Mouse (Mus musculus) cortical plate, adult 2 months (tissue): ENCODE results near the gene Tmem121. TPM values are rescaled to one million over a fixed set of nuclear protein-coding genes. Genes with fewer than 3 reads are reported as not detected.

ENCODE experiments used
- H3K27ac ChIP-seq: fragments of 200-500 bp; 2 replicates; pipeline ENCODE4 v1.5.1; 2012; ENCODE audit warnings: low read length, control low read depth, inconsistent platforms; ENCODE audit not compliant: insufficient read depth
- H3K4me1 ChIP-seq: fragments of 200-500 bp; 2 replicates; pipeline ENCODE4 v1.6.1; 2011; ENCODE audit warnings: low read length; ENCODE audit not compliant: control insufficient read depth, insufficient read depth
- H3K4me3 ChIP-seq: fragments of 200-500 bp; 2 replicates; pipeline ENCODE4 v1.5.1; 2011; ENCODE audit warnings: mild to moderate bottlenecking, low read length, control low read depth; ENCODE audit not compliant: insufficient read depth
- CTCF ChIP-seq: fragments of 200-500 bp; IDR thresholded peaks from 2 replicates; pipeline ENCODE4 v1.5.1; 2011; ENCODE audit warnings: mild to moderate bottlenecking, control low read depth, low read length; ENCODE audit not compliant: insufficient read depth; ENCODE audit errors: extremely low read depth
- POLR2A ChIP-seq: fragments of 200-500 bp; IDR thresholded peaks from 2 replicates; pipeline ENCODE4 v1.6.1; 2011; ENCODE audit warnings: mild to moderate bottlenecking, low read length, control low read depth; ENCODE audit not compliant: insufficient read depth; ENCODE audit errors: extremely low read depth
- polyA plus RNA-seq: library from polyadenylated mRNA; depleted of rRNA; stranded (reverse); fragments of >200 nt; gene quantifications from 2 replicates; pipeline ENCODE4 v1.2.3, GENCODE M21; 2012

Tmem121 gene
- polyA plus RNA-seq, 1 experiment: 40.7 TPM

DNA sequence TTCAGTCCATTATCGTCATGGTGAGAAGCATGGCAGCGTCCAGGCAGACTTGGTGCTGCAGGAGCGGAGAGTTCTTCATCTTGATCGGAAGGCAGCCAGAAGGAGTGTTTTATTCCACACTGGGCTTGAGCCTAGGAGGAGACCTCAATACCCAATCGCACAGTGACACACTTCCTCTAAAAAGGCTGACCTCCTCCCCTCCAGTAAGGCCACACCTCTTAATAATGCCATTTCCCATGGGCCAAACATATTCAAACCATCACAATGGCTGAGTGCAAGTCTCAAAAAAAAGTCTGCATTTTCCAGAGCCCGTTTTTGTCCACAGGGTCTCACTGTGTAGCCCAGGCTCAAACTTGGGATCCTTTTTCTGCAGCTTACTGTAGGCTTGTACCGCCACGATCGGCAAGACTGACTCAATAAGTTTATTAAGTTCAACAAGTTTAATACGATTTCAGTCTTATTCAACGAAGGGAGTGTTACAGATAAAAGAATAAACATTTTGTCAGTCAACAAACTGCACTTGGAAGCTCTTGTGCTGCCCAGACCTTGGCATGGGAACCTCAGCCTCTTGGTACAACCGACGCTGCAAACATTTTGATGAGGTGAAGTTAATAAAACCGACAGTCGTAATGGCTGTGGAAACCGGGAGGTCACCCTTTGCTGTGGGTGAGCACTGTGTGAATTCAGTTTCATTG, 29.4 kb downstream of the Tmem121 start:
- Histone ChIP-seq H3K4me1 (no peaks in the 10 kb centered on the region), H3K4me3 (no peak overlapping the region), H3K27ac (no peak overlapping the region)
- TF ChIP-seq CTCF: no peak
- no peak for TF ChIP-seq POLR2A

GRCm38 (mm10) chr12:113215667-113216346, 30.1 kb downstream of the Tmem121 start:
- Histone ChIP-seq H3K27ac (no peak overlapping the region), H3K4me1 (no peaks in the 10 kb centered on the region), H3K4me3 (no peak overlapping the region)

DNA sequence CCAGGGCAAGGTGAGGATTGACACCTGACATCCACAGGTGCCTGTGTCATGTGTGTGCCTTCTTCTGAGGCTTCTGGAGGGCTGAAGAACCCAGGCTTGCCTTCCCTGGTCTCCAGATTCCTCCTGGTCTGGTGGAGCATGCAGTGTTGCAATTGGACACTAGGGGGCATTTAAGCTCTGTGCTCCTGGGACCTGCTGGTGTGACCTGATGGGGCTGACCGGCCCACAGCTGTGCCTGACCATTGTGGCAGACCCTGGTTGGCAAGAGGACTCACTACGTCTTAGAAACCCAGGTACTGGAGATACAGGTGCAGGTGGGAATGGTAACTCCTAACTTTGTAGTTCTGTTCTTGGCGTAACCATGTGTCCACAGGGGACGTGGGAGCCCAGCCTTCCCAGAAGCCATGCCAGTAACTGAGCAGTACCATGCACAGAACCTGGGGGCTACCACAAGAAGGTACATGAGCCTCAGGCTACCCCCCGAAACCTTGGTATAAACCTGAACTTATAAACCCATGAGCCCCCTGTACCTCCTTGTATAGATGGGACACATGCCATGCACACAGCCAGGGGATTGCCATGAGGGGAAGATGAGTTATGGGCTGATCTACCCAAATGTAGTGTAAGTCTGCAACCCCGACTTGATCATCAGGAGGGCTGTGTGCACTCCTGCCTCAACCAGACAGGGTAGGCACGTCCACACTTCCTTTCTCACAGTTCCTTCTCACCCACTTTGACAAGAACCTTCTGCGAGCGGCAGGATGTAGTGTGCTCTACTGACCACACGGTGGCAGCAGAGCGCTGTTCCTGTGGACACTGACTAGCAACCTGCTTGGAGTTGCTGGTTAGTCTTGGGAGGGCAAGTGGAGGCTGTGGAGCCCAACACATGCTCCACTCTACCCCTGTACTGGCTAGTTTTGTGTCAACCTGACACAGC, 31.8 kb downstream of the Tmem121 start:
- H3K27ac ChIP-seq: no peak overlapping the region
- H3K4me3 ChIP-seq: no peak overlapping the region
- peak; percentile 84 for TF ChIP-seq CTCF
- TF ChIP-seq POLR2A: no peak
- no peaks in the 10 kb centered on the region for H3K4me1 ChIP-seq

More at GRCm38 (mm10) chr12:113215667-113216346, 30.1 kb downstream of the Tmem121 start:
- TF ChIP-seq POLR2A (no peak), CTCF (peak; percentile 69)

GRCm38 (mm10) chr12:113219867-113220266, 34.1 kb downstream of the Tmem121 start:
- 0 out of 2 replicates have a peak, but pooled peaks have one; percentile 27 for TF ChIP-seq CTCF
- no peak for TF ChIP-seq POLR2A
- Histone ChIP-seq H3K27ac (no peak overlapping the region), H3K4me1 (no peaks in the 10 kb centered on the region), H3K4me3 (no peak overlapping the region)

- no peak overlapping the region for H3K27ac ChIP-seq
- no peaks in the 10 kb centered on the region for H3K4me1 ChIP-seq
- TF ChIP-seq POLR2A (no peak), CTCF (peak; percentile 76)
- no peak overlapping the region for H3K4me3 ChIP-seq
These were observed 34.7 kb downstream of the Tmem121 start for GRCm38 (mm10) chr12:113220447-113220846.

DNA sequence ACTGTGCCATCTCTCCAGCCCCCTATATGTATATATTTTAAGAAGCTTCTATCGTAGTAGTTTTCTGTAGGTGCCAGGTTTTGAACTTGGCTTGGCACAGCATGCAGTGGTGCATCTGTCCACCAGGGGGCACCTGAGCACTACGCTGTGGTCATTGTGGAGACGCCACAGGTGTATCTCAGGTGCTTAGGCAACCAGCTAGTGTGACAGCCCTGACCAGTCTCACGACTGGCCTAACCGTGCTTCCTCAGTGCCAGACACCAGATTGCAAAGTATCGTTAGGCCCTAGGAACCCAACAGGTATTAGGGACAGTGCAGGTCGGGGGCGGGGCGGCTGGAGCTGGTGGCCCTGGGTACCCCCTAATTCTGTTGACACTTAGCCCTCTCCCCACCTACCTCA, 35.6 kb downstream of the Tmem121 start:
- no peaks in the 10 kb centered on the region for H3K4me1 ChIP-seq
- H3K4me3 ChIP-seq: no peak overlapping the region
- no peak overlapping the region for H3K27ac ChIP-seq
- TF ChIP-seq POLR2A (no peak), CTCF (peak; percentile 15; the same call in 1 of the 2 replicates)

- Histone ChIP-seq H3K4me1 (no peaks in the 10 kb centered on the region), H3K27ac (no peak overlapping the region), H3K4me3 (no peak overlapping the region)
- TF ChIP-seq POLR2A: no peak
- peak; percentile 71 for TF ChIP-seq CTCF
These were observed 36.4 kb downstream of the Tmem121 start for GRCm38 (mm10) chr12:113222121-113222636.

DNA sequence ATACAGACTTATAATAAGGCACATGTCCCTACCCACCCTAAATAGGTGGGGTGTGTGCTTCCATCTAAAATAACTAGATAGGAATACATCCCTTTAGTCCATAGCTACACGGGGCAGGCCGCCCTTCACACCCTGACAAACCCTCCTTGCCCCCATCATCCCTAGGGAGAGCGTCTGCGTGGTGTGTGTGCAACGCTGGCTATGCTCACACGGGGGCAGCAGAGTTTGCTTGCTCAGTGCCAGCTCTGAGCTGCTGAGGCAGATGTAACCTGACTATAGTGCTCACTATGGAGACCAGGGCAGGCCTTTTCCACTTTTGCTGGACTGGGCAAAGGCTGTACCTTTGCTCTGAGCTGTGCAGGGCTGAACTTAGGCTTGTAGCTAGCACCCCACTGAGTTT, 37.0 kb downstream of the Tmem121 start:
- TF ChIP-seq POLR2A: no peak
- TF ChIP-seq CTCF: peak; percentile 63
- Histone ChIP-seq H3K27ac (no peak overlapping the region), H3K4me1 (no peaks in the 10 kb centered on the region), H3K4me3 (no peak overlapping the region)

DNA sequence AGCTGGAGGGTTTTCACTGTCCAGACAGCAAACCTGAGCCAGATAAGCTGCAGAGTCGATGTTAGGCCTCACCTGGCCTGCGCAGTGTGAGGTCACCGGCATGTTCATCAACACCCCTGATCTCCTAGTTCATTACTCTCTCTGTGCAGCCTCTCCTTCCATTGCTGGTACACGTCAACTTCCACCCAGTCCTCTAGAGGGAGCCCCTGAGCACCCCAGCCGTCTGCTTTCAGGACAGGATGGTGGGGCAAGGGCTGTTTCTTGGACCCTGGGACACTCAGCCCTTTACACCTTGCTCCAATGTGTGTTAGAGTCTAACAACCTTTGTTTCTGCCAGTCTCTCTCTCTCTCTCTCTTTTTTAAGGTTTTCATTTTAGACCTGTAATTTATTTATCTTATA, 38.5 kb downstream of the Tmem121 start:
- Histone ChIP-seq H3K27ac (no peak overlapping the region), H3K4me3 (no peak overlapping the region), H3K4me1 (no peaks in the 10 kb centered on the region)
- TF ChIP-seq CTCF (peak; percentile 26; the same call in 1 of the 2 replicates), POLR2A (no peak)

DNA sequence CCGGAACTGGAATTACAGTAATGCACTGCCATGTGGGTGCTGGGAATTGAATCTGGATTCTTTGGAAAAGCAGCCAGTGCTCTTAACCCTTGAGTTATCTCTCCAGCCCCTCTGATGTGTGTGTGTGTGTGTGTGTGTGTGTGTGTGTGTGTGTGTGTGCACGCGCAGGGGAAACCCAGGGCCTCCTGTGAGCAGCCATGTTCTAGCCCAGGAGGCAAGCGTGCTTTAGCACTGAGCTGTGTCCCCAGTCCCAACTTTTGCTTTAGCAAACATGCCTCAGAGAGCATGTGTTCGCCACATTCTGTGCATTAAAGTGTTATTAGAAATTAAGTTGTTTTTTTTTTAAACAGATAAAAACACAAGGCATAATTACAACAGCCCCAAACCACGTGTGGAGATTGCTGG, 39.0 kb downstream of the Tmem121 start:
- Histone ChIP-seq H3K4me1 (no peaks in the 10 kb centered on the region), H3K27ac (no peak overlapping the region), H3K4me3 (no peak overlapping the region)
- no peak for TF ChIP-seq CTCF
